Mouse (Mus musculus): ENCODE results near the gene Pptc7. TPM values are rescaled to one million over a fixed set of nuclear protein-coding genes. Genes with fewer than 3 reads are reported as not detected.
A peak's percentile ranks its signal among the peaks of the same experiment; 100 is the strongest.

Pptc7 gene
- polyA plus RNA-seq, 1 experiment = 48.4 TPM

DNA sequence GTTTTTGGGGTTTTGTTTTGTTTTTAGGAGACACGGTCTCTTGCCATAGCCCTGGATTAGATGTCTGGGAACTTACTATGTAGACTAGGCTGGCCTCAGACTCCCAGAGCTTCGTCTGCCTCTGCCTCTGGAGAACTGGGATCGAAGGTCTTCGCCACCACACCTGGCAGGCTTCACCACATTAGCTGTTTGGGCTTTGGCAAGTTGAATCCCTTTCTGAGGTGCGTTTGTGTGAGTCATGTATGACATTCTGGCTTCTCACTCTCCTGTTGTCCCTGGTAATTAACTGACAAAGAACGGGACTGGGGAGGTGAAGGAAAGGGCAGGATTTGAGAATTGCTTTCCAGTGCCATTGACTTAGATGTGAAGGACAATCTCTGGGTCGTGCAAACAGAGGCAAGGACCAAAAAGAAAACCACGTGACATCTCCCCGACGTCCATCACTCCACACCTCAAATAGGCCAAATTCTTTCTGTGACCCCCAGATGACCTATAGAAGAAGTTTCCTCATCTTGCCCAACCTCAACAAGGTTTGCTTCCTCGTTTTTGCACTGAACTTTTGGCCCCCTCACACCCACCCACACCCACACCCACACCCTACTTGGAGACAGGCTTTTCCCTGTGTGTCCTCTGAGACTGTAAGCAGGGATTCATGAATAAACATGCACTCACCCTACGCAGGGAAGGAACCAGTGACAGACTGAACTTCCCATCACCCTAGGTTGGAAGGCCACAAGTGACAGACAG, 15.1 kb upstream of the Pptc7 start:
- TF ChIP-seq CTCF (IDR thresholded peaks at IDR 0.05; ENCODE audit: borderline replicate concordance, insufficient read depth, low read depth, low read length) = no peak
- no peak for TF ChIP-seq POLR2A (IDR thresholded peaks at IDR 0.05; ENCODE audit: borderline replicate concordance, insufficient read depth, low read length)
- 82% methylated on average over 12 of the region's 12 CpGs for WGBS

DNA sequence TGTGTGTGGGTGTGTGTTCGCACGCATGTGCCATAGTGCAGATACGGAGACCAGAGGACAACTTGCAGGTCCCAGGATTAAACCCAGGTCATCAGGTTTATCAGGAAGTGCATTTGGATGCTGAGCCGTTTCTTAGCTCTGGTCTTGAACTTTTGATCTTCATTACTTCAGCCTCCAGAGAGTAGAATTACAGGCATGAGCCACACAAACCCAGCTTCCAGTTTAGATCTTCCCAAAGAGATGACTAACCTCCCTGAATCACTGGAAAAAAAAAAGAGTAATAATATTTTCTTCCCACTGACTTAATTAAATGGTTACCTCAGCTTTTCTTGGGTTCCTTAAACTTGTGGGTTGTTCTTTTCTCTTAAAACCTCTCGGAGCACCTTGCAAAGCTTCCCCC, 11.3 kb upstream of the Pptc7 start:
- H3K4me3 ChIP-seq (replicated peaks; ENCODE audit: insufficient read depth, low read depth, low read length) = no peak overlapping the region
- TF ChIP-seq CTCF (IDR thresholded peaks at IDR 0.05; ENCODE audit: borderline replicate concordance, insufficient read depth, low read depth, low read length) (no peak), POLR2A (IDR thresholded peaks at IDR 0.05; ENCODE audit: borderline replicate concordance, insufficient read depth, low read length) (no peak)
- no peaks in the 10 kb centered on the region for H3K27me3 ChIP-seq (ENCODE audit: control insufficient read depth, insufficient read depth, low read length)
- DNase-seq = no peak
- H3K4me1 ChIP-seq (ENCODE audit: control insufficient read depth, insufficient read depth, low read length) = no peaks in the 10 kb centered on the region
- H3K27ac ChIP-seq (ENCODE audit: insufficient read depth, low read length) = no peak overlapping the region
- 93% methylated on average over 5 of the region's 5 CpGs for WGBS

More for the DNA sequence above, 15.1 kb upstream of the Pptc7 start:
- Histone ChIP-seq H3K27me3 (ENCODE audit: control insufficient read depth, insufficient read depth, low read length) (no peaks in the 10 kb centered on the region), H3K4me3 (replicated peaks; ENCODE audit: insufficient read depth, low read depth, low read length) (no peak overlapping the region), H3K27ac (ENCODE audit: insufficient read depth, low read length) (no peak overlapping the region), H3K4me1 (ENCODE audit: control insufficient read depth, insufficient read depth, low read length) (no peaks in the 10 kb centered on the region)
- no peak for DNase-seq

DNA sequence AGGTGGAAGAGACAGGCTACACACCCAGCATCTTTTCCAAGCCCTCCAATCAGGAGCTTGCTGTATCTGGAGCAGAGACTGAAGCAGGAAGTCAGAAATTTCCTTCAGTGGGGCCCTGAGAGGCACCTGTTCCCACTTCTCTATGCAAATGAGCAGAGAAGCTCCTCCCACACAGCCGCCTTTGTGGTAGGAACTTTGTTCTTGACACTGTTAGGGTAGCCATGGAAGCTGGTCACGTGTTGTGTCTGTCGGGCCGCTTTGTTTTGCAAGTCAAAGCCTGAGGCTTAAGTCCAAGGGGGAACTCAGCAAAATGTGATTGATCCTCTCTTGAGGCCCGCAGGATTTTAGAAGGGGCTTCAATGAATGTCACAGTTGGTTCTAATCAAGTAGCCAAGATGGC, 9.4 kb upstream of the Pptc7 start:
- no peak for DNase-seq
- H3K27ac ChIP-seq (ENCODE audit: insufficient read depth, low read length) = no peak overlapping the region
- H3K27me3 ChIP-seq (ENCODE audit: control insufficient read depth, insufficient read depth, low read length) = no peaks in the 10 kb centered on the region
- H3K4me1 ChIP-seq (ENCODE audit: control insufficient read depth, insufficient read depth, low read length) = peaks cover 4% of the 10 kb centered on the region; the same call in 1 of the 2 replicates
- 30% methylated on average over 5 of the region's 5 CpGs for WGBS
- no peak overlapping the region for H3K4me3 ChIP-seq (replicated peaks; ENCODE audit: insufficient read depth, low read depth, low read length)
- TF ChIP-seq CTCF (IDR thresholded peaks at IDR 0.05; ENCODE audit: borderline replicate concordance, insufficient read depth, low read depth, low read length) = no peak

DNA sequence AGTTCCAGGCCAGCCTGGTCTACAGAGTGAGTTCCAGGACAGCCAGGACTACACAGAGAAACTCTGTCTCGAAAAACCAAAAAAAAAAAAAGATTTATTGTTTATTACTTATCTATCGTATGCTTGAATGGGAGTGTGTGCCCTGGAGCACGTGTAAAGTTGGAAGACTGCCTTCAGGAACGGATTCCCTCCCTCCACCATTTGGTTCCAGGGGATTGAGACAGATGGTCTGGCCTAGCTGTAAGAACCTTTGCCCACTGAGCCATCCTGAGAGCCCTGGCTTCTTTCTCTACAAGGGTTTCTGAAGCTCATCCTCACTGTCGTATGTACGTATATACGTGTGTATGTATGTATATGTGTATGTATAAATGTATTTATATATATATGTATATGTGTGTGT, 5.2 kb upstream of the Pptc7 start:
- Histone ChIP-seq H3K4me3 (replicated peaks; ENCODE audit: insufficient read depth, low read depth, low read length) (no peak overlapping the region), H3K27ac (ENCODE audit: insufficient read depth, low read length) (no peak overlapping the region), H3K27me3 (ENCODE audit: control insufficient read depth, insufficient read depth, low read length) (no peaks in the 10 kb centered on the region), H3K4me1 (ENCODE audit: control insufficient read depth, insufficient read depth, low read length) (peaks cover 5% of the 10 kb centered on the region; the same call in 1 of the 2 replicates)
- WGBS = 11% methylated on average over 7 of the region's 7 CpGs
- TF ChIP-seq POLR2A (IDR thresholded peaks at IDR 0.05; ENCODE audit: borderline replicate concordance, insufficient read depth, low read length) = no peak
- DNase-seq = peak; percentile 65 to 85

DNA sequence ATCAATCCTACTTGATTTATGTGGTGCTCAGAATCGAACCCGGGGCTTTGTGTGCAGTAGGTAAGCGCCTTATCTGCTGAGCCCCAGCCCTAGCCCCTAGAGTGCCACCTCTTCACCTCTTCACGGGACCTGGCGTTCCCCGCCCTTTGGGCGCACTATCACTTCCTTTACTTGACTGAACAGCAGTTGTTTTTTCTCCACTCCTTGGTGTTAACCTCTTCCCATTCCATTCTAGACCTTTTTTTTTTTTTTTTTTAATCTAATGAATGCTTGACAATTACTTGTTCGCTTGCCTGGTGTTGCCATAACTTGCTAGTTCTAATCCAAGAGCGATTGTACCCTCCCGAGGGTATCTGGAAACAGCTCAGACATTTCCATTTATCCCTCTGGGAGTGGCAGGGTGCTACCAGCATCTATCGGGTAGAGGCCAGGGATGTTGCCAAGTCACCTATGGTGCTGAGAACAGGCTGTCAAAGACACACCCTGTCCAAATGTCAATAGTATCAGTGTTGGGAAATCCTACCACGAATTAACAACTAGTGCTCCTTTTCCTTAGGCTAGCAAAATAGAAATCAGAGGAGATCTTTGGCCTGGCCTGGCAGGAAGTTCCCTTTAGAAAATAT, 4.3 kb upstream of the Pptc7 start:
- H3K4me1 ChIP-seq (ENCODE audit: control insufficient read depth, insufficient read depth, low read length) = peaks cover 5% of the 10 kb centered on the region; the same call in 1 of the 2 replicates
- H3K27me3 ChIP-seq (ENCODE audit: control insufficient read depth, insufficient read depth, low read length) = no peaks in the 10 kb centered on the region
- peak; percentile 31 to 54 for DNase-seq
- 60% methylated on average over 12 of the region's 12 CpGs for WGBS
- no peak overlapping the region for H3K27ac ChIP-seq (ENCODE audit: insufficient read depth, low read length)
- TF ChIP-seq CTCF (IDR thresholded peaks at IDR 0.05; ENCODE audit: borderline replicate concordance, insufficient read depth, low read depth, low read length) = no peak
- no peak for TF ChIP-seq POLR2A (IDR thresholded peaks at IDR 0.05; ENCODE audit: borderline replicate concordance, insufficient read depth, low read length)
- no peak overlapping the region for H3K4me3 ChIP-seq (replicated peaks; ENCODE audit: insufficient read depth, low read depth, low read length)

DNA sequence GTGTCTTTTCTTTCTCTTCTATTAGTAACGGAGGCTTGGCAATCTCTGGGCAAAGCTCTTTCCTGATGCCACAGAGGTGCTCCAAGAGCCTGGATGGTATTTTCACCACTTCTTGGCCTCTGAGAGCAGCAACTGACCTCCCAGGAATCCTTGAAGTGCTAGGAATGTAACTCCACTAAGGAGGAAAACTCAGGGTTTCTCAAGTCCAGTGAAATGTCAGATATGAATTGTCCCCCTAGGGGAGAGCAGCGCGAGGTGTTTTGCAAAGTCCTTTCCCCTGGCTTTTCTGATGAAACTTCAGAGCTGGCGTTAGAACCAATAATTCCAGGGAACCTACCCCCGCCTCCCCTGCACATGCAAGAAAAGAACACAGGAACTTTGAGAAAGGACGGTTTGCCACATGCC, 3.7 kb upstream of the Pptc7 start:
- WGBS = 54% methylated on average over 6 of the region's 6 CpGs
- Histone ChIP-seq H3K27me3 (ENCODE audit: control insufficient read depth, insufficient read depth, low read length) (no peaks in the 10 kb centered on the region), H3K27ac (ENCODE audit: insufficient read depth, low read length) (no peak overlapping the region), H3K4me1 (ENCODE audit: control insufficient read depth, insufficient read depth, low read length) (peaks cover 5% of the 10 kb centered on the region; the same call in 1 of the 2 replicates), H3K4me3 (replicated peaks; ENCODE audit: insufficient read depth, low read depth, low read length) (no peak overlapping the region)
- TF ChIP-seq CTCF (IDR thresholded peaks at IDR 0.05; ENCODE audit: borderline replicate concordance, insufficient read depth, low read depth, low read length) (no peak), POLR2A (IDR thresholded peaks at IDR 0.05; ENCODE audit: borderline replicate concordance, insufficient read depth, low read length) (no peak)
- no peak for DNase-seq

DNA sequence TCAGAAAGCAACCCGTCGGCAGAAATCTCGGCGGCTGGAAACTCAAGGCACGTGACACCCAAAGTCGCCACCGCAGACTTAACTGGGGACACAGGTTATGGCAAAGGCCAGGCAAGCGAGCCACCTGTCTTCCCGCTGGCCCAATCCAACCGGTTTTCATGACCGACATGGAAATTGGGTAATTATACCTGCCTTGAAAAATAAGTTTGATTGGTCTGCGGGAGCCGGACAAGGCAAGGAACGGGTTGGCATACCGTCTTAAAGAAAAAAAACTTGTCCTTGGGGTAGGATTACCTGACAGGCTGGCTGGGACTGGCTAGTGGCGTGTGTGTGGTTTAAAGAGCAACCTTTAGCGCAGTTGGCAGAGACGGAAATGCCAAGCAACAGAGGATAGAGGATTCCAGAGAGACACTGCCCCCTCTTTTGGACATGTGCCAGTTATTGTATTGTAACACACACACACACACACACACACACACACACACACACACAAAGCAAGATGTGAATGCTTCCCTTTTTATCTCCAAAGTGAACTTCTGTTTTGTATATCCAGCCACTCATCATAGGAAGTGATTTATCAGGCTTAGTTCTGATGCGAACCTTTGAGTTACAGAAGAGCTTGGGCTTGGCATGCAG, 3.2 kb upstream of the Pptc7 start:
- no peak for DNase-seq
- 27% methylated on average over 19 of the region's 19 CpGs for WGBS
- TF ChIP-seq POLR2A (IDR thresholded peaks at IDR 0.05; ENCODE audit: borderline replicate concordance, insufficient read depth, low read length) (no peak), CTCF (IDR thresholded peaks at IDR 0.05; ENCODE audit: borderline replicate concordance, insufficient read depth, low read depth, low read length) (no peak)
- Histone ChIP-seq H3K4me3 (replicated peaks; ENCODE audit: insufficient read depth, low read depth, low read length) (no peak overlapping the region), H3K27me3 (ENCODE audit: control insufficient read depth, insufficient read depth, low read length) (no peaks in the 10 kb centered on the region), H3K4me1 (ENCODE audit: control insufficient read depth, insufficient read depth, low read length) (peaks cover 5% of the 10 kb centered on the region; the same call in 1 of the 2 replicates), H3K27ac (ENCODE audit: insufficient read depth, low read length) (no peak overlapping the region)

DNA sequence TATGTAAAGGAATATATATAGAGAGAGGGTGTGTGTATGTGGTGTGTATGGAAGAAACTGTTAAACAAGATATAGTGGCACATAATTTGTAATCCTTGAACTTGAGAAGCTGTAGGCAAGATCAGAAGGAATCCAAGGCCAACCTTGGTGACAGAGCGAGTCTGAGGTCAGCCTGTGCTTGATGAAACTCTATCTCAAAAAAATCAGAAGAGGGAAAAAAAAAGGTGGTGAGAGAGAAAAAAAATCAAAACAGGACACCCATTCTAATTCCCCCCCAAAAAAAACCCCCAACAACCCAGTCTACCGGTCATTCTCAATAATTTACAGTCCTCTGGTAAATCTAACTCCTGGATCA, 360 bp upstream of the Pptc7 start:
- TF ChIP-seq POLR2A (IDR thresholded peaks at IDR 0.05; ENCODE audit: borderline replicate concordance, insufficient read depth, low read length) (no peak), CTCF (IDR thresholded peaks at IDR 0.05; ENCODE audit: borderline replicate concordance, insufficient read depth, low read depth, low read length) (no peak)
- H3K4me3 ChIP-seq (replicated peaks; ENCODE audit: insufficient read depth, low read depth, low read length) = peak overlapping the region; percentile 4
- H3K4me1 ChIP-seq (ENCODE audit: control insufficient read depth, insufficient read depth, low read length) = peaks cover 16% of the 10 kb centered on the region
- no peak overlapping the region for H3K27ac ChIP-seq (ENCODE audit: insufficient read depth, low read length)
- 25% methylated on average over 2 of the region's 2 CpGs for WGBS
- no peak for DNase-seq
- no peaks in the 10 kb centered on the region for H3K27me3 ChIP-seq (ENCODE audit: control insufficient read depth, insufficient read depth, low read length)
